Mouse (Mus musculus): ENCODE measurements around the gene Adamts6.
A peak's percentile ranks its signal among the peaks of the same experiment; 100 is the strongest.

The Adamts6 gene

DNA sequence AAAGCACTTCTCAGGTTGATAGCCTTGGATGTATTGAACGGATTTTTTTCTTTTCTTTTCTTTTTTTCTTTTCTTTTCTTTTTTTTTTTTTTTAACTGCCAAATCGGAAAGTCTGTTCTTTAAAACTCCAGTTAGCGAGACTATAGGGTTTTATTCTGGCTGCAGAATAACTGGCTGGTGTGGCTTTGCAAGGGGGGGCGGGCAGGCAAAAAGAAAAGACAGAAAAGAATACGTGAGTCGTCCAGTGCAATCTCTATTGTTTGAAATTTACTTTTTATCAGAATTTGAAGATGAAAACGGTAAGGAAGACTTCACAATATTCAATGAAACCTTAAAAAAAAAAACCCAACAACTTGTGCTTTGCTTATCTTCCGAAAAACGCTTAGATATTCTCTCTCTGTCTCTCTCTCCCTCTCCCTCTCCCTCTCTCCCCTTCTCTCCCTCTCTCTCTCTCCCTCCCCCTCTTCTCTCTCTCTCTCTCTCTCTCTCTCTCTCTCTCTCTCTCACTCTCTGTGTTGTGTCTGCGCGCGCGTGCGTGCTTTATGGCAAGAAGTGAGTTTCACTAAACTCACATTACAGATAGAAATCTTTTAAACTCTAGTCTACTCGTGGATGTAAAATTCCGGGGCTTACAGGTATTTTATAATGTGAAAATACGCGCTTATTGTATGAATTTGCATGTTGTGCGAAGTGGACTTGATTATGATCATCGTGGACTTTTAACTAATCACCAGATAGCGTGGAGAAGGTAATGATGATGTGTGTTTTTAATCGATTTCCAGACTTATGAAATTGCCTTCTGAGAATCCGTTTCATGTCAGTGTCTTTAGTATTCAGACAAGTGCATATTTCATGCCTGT is at the start of gene Adamts6:
TSS of gene Adamts6 (plus strand) at position 470 of the 860 bp plus-strand sequence.
- peak; percentile 45 for DNase-seq

DNA sequence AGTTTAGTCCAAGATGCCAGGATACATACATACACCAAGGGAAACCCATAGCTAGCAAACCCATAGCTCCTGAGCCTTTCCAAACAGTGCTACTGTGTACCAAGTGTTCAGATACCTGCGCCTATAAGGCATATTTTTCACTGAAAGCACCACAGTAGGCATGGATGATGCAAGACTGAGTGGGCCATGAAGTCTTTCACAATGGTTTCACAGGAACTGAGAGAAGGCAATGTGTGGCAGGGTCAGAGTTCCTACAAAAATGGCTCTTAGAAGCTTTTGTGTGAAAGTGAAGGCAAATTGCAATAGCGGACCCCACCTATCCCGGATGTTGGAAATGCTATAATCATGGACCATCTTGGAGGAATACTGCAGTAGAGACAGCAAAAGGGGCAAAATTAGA is 28.6 kb upstream of the Adamts6 start:
- no peak for DNase-seq

GRCm38 (mm10) chr13:104285031-104285431 is 2.6 kb upstream of the Adamts6 start:
- peak; percentile 36 for DNase-seq

- DNase-seq: peak; percentile 31
Observed at GRCm38 (mm10) chr13:104285737-104286311, 1.8 kb upstream of the Adamts6 start.

GRCm38 (mm10) chr13:104286336-104286735 is 1.3 kb upstream of the Adamts6 start:
- no peak for DNase-seq

DNA sequence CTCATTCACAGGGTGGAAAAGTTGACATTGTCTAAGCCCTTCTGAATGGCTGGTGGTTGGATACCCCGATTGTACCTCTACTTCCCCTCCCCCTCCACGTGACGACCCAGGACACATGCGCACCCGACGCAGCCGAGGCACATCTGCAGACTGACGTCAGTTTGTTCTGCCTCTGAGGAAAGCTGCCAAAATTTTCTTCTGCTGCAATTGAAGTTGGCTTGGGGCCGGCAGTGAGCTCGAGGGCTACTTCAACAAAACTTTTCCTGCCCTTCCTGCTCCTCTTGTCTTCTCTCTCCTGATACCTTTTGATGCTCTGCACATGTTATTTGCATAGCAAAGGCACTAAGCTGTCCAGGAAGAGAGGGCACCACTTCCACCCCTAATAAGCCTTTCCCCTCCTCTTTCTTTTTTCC is 732 bp upstream of the Adamts6 start:
- peak; percentile 90 for DNase-seq

- peak; percentile 24 for DNase-seq
Observed at GRCm38 (mm10) chr13:104288226-104288859, 708 bp downstream of the Adamts6 start.

GRCm38 (mm10) chr13:104289176-104289575 is 1.5 kb downstream of the Adamts6 start:
- no peak for DNase-seq

GRCm38 (mm10) chr13:104295472-104295871 is 7.8 kb downstream of the Adamts6 start:
- no peak for DNase-seq

- no peak for DNase-seq
Observed at GRCm38 (mm10) chr13:104329336-104329735, 41.7 kb downstream of the Adamts6 start.

DNA sequence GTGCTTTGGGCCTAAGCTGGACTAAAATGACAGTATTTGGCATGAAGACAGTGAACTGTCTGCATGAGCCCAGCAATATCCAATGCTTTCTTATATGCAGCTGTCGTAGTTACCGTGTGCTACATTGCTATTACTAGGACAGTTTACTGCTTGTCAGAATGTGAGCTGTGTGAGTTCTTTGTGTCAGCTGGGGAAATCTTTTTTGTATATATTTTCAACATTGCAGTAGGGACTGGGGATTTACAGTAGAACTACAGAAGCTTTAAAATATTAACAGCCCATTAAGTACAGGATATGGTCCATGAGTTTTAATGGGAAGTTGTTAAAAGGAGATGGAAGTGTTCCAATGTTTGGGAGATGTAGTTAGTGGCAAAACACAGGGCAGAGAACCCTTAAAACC is 42.1 kb downstream of the Adamts6 start:
- no peak for DNase-seq

DNA sequence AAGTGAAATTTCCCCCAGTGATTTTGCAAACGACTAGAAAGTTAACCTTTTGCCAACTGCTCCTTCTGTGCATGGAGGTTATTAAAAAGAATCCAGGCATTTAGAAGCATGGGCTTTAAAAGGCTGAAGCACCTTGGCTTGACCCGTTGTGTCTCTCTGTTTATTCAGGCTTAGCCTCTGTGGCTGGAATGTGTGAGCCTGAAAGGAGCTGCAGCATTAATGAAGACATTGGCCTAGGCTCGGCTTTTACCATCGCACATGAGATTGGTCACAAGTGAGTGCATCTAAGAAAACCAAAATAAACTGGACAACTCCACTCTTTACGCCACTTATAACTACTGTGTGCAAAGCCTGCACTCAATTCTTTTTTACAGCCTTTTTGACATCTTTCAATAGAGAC is 65.0 kb downstream of the Adamts6 start:
- no peak for DNase-seq

DNA sequence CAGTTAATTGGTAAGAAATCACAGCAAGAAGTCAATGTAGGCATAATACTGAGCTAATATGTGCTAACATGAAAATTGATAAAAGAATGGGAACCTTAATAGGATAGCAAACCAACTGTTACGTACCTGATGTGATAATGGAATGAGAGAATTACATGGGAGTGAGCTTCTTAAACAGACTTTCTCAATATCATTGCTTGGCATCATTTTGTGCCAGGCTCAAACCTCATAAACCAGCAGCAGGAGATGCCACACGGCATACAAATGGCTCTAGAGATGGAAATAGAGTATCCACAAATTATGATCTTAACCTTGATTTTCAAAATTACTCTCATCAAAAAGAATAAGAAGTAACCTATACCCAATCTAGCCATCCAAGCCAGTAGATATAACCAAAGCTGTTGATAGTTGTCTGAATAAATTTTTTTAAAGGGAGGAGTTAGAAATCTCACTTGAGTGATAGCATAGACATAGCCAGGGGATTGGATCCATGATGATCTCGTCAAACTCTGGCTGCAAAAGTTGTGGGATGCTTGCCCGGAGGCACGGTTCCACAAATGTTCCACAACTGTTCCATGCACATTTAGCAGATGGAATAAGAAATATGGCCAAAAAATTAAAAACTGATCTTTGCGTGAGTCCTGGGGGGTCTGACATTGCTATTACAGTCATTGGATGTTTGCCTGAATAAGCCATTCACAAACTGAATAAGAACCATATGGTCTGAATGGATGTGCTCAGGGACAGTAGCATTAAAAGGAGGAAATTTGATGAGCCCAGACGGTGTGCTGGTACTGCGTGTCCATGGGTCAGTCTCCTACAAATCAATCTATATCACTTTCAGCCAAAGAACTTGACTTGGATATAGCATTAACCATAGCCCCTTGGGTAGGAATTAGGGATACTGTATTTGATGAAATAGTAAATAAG is 106.1 kb downstream of the Adamts6 start:
- DNase-seq: no peak

DNA sequence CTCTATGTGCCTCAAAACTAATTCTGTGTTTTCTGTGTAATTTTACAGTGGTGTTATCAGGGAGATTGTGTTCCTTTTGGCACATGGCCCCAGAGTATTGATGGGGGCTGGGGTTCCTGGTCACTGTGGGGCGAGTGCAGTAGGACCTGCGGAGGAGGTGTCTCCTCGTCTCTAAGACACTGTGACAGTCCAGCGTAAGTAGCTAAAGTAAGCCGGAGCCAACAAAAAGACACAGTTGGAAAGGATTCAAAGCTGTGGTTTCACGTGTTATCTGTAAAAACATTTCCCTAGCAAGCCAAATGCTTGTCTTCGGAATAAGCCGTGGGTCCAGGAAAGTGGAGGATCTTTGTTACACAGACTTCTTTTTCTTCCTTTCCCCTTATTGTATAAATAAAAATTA is 110.2 kb downstream of the Adamts6 start:
- no peak for DNase-seq

DNA sequence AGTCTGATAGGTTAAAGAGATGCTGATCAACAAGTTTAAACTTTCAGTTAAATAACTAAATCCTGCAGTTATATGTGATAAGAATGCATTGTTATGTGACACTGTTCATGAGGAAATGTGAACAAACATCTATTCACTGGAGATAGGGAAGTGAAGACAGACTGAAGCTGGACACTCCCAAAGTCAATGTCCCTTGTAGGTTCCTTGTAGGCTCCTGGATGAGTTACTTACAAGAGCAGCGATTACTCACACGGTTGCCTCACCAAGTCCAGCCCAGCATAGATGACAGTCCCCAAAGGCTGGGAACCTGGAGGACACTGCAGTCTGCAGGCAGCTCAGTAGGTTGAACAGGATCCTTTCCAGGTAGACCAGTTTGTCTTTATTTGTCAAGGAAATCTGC is 145.1 kb downstream of the Adamts6 start:
- DNase-seq: no peak

DNA sequence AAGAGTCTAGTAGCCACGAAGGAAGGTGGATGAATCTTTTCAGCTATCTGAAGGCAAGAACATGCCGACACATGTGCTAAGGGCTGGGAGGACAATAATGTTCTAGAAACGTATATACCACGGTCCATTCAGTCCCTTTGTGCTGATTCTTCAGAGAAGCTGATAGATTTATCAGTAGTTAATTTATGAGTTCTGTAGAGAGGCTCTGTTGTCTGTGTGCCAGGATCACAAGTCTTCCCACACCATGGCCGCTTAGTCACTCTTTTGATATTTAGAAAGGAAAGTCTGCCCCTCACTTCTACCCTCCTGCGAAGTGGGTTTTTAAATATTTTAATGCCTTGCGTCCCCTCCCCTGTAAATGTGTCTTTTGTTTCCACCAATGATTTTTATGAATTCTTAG is 154.9 kb downstream of the Adamts6 start:
- DNase-seq: no peak

DNA sequence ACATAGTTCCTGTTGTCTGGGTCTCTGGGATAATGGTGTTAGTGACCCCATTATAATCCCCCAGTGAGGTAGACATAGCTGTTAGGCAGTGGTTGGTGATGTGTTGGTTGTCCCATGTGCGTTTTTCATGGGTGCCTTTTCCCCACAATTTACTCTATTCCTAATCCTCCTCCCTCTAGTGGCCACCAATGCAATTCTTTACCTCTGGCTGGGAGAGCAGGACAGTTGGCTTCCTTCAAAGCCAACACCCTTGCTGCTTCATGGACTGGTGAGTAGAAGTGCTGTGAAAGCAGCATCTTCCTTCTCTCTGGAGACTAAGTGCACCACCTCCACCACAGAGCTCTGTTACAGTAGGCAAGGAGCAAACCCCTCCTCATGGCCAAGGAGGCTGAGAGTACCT is 157.8 kb downstream of the Adamts6 start:
- DNase-seq: no peak

GRCm38 (mm10) chr13:104446974-104447373 is 159.3 kb downstream of the Adamts6 start:
- DNase-seq: no peak

- no peak for DNase-seq
Observed at GRCm38 (mm10) chr13:104447470-104447869, 159.8 kb downstream of the Adamts6 start.

- DNase-seq: no peak
Observed at GRCm38 (mm10) chr13:104448349-104448748, 160.7 kb downstream of the Adamts6 start.

DNA sequence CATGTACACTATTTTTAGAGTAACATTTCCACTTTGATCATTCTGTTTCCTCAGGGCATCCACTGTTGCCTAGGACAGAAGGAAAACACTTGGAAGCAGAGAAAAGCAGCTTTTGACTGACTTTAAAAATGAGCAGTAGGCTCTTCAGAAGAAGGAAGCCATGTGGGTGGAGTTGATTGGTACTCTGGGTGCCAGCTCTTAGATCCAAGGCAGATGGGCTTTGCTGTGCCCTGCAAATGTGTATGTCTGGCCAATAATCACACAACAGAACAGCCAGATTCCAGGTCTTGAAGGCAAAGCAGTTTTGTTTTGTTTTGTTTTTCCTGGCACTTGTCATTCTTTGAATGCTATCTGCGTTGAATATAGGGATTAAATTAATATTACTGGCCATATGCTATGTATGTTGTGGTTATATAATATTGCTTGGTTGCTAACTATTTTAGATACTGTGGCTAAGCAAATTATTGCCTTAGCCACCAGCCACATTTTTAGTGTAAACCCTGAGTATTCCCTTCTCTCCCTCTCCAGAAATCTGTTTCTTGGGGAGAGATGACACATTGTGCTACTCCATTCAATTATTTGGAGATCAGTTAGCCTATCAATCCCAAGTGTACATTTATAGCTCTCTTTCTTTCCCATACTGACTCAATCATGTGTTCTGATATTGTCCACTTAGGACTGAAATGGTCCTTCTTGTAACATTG is 165.8 kb downstream of the Adamts6 start:
- no peak for DNase-seq

DNA sequence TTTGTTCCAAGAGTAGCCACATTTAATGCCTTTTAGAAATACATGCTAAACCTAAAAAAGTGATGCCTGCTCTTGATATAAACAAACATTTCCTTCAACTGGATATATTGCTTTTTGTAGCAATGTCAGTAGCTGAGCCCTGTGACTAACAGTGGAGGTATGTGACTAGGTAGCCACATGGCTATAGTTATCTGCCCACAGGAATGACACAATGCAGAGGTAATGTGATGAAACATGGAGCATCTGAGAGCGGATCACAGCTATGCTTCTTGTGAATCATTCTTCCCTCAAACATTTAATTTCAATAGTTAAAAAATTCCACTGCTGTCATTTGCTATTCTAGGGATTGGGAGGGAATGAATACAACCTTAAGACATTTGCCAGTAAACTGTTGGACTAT is 172.7 kb downstream of the Adamts6 start:
- no peak for DNase-seq

Data from thymus, postnatal 25 days (tissue).